Mouse (Mus musculus): ENCODE data around the gene Khdrbs1. TPM values are rescaled to one million over a fixed set of nuclear protein-coding genes. Genes with fewer than 3 reads are reported as not detected.
A peak's percentile ranks its signal among the peaks of the same experiment; 100 is the strongest.
"Not testable (repeated sequence)": the region's sequence is repeated elsewhere in the genome, so short reads cannot be mapped to it uniquely, and the experiment has no call there.

Gene Khdrbs1
- 10 to 100 TPM; 64.3 to 83.7 TPM for total RNA-seq (2021)
- long read RNA-seq, experiment 1, transcript Khdrbs1-201 (9 exons, 3,738 nt) = major isoform, 73 of 99 reads
- long read RNA-seq, experiment 1, transcript Khdrbs1-202 (12 exons, 2,600 nt) = minor isoform, 5 of 99 reads
- long read RNA-seq, experiment 1, partial matches to known transcripts = 9 of 99 reads
- long read RNA-seq, experiment 1, other reads (novel, unspliced or antisense) = 12 of 99 reads
- long read RNA-seq, experiment 2, transcript Khdrbs1-201 (9 exons, 3,738 nt) = major isoform, 45 of 58 reads
- long read RNA-seq, experiment 2, partial matches to known transcripts = 3 of 58 reads
- long read RNA-seq, experiment 2, other reads (novel, unspliced or antisense) = 6 of 58 reads

DNA sequence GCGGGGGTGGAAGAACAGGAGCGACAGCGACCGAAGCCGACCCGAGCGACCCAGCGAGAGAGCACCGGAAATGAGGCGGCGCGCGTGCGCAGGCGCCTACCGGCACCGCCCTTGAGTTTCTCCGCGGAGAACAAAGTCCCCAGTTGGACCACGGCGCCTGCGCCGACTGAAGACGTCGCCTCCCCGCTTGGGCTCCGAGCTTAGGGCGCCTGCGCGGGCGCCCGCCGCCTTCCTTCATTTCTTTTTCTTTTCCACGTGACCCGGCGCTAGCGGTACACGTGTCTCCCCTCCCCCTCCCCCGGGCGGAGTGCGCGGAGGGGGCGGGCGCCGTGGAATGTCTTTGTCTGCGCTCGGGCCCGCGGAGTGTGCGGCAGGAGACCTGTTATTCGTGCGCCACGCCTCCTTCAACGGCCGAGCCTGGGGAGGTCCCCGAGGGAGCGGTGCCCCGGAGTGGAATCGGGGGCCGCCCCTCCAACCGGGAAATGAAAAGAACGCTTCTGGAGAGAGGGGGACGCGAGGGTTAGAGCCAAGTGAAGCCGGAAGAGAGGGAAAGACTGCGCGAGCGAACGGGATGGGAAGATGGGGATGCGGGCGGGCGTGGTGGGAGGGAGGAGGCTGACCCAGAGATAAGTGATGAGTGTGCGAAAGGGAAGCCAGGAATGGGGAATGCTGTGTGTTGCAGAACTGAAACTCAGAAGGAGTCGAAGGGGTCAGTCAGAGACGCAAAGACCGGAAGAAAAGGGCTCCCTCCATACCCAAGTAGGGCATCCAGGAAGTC lies at the start of gene Khdrbs1:
TSS of gene Khdrbs1 (minus strand) at position 72 of the 778 bp plus-strand sequence.
- peak; percentile 98 for DNase-seq

DNA sequence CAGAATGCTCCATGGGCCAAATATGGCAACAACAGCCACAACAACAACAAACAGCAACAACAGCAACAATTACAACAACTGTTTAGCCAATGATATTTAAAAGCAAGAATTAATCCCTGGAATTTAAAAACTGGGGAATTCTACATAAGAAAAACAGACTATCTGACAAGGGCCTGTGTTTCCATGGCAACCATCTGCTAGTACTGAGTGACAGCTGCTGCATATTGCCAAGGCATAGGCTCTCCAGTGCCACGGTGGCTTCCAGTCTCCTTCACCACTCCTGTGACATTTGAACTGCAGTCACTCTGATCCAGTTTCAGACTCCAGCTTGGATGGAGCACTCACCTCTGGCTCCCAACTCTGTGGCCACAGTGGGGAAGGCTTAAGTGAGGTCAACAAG lies 49.3 kb upstream of the Khdrbs1 start:
- DNase-seq = no peak

DNA sequence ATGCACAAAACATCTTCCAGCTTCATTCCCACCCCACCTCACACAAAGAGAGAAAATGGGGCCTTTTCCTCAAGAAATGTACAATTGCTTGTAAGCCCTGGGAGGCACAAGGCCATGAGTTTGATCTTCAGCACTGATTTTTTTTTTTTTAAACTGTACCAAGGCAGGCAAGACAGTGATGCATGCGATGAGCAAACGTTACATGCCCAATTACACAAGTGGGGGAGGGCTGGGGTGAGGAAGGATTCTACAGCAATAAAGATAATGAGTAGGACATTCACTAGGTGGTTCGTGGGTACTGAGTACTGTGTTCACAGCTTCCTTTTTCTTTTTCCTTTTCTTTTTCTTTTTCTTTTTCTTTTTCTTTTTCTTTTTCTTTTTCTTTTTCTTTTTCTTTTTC lies 48.4 kb upstream of the Khdrbs1 start:
- DNase-seq = peak; percentile 47

DNA sequence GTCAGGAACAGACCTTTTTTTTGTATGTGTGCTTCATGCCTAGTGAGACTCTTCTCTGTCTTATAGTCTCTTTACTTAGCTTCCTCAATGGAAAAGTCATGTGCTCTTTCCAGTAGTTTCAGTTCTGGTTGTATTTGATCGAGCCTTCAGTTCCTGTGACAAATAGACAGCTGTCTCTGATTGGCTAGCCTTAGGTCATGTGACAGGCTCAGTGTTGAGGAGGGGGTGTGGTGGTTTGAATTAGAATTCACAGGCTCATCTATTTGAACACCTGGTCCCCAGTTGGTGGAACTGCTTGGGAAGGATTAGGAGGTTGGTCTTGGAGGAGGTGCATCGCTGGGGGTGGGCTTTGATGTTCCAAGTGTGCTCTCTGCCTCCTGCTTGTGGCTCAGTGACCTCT lies 47.5 kb upstream of the Khdrbs1 start:
- DNase-seq = no peak

DNA sequence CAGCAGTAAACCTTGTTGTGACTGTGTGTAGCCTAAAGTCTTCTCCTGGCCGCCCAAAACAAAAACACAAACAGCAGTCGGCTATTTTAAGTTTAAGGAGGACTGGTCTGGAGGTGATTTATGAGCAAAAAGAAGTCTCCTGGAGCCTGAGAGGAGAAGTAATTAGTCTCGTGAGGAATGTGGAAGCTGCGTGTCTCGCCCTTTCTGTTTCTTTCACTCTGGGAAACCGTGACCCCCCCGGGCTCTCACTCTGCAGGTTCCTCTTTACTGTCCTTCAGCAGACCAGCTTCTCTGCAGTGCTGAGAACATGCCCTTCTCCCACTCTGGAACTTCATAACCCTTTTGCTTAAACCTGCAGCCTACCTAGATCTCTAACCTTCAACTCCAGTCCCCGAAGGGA lies 46.6 kb upstream of the Khdrbs1 start:
- no peak for DNase-seq

DNA sequence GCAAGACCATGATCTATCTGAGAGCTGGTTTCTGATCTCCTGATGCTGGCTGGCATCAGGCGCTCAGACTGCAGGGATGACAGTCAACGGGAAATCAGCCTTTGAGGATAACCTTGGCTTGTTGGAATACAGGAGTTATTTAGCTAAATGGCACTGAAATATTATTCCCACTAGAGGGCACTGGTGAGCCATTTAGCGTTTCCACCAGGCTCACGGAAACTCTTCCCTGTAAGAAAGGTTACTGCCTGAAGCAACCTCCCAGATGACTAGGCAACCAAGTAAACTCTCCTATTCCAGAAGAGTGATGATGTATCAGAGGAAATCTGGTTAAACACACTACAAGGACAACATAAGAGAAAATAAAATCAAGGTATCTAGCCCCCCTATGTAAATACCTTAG lies 43.1 kb upstream of the Khdrbs1 start:
- peak; percentile 84 for DNase-seq

DNA sequence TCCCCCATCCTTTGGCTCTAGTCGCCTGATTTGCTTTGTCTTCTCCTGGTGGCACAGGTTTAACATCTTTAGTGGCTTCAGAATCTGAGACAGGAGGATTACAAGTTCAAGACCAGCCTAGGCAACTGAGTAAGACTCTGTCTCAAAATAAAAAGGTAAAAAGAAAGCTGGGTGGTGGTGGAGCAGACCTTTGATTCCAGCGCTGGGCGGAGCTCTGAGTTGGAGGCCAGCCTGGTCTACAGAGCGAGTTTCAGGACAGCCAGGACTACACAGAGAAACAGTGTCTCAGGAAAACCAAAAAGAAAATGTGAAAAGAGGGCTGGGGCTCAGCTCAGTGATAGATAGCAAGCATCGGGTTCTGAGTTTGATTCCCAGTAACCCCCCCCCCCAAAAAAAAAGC lies 41.4 kb upstream of the Khdrbs1 start:
- DNase-seq = no peak

DNA sequence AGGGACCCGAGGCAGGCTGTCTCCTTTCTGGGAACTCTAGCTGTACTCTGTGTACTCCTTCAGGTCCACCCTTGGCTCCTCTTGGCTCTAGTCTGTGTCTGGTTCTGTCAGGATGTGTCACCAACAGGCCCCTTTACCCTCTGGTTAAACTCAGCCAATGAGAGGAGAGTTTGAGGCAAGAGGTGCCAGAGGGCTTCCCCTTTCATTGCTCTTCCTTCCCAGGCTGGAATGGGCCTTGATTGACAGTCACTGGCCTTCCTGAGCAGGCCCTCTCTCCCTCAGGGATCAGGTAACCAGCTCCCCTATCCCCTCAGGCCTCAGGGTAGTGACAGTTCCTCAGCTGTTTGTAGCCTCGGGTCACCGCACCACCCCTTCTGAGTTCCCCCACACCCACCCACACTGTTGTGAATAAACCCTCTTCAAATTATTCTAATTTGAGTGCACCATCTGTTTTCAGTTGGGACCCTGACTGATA lies 40.8 kb upstream of the Khdrbs1 start:
- DNase-seq = no peak

DNA sequence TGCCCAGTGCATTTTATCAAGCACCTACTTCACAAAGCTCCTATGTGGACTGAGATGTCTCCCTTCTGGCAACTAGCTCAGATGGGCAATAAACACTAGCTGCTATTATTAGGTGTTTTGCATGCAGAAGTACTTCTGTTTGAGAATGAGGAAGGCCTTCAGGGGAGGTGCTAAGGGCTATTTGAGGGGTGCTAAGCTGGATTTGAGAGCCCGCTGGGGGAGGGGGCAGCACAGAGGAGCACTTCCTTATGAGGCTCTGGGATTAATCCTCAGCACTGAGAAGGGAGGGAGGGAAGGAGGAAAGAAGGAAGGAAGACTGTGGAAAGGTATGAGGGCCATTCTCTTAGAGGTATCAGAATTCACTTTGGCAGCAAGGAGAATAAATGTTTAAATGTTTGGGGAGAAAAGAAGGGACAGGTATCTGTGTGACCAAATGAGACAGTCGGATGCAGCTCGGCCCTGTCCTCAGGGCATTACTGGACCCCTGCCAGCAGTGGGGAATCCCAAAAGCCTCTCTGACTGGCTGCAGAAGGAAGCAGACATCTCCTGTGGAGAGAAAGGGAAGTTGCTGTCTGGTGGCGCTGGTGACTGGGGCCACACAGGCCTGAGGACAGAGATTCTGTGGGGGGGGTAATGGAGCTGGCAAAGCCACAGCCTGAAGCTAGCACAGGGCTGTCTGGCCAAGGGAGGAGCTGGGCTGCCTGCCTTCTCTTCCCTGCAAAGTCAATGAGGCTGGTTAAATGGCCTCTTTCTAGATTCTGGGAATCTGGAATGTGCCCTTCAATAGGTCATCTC lies 40.0 kb upstream of the Khdrbs1 start:
- peak; percentile 62 for DNase-seq

DNA sequence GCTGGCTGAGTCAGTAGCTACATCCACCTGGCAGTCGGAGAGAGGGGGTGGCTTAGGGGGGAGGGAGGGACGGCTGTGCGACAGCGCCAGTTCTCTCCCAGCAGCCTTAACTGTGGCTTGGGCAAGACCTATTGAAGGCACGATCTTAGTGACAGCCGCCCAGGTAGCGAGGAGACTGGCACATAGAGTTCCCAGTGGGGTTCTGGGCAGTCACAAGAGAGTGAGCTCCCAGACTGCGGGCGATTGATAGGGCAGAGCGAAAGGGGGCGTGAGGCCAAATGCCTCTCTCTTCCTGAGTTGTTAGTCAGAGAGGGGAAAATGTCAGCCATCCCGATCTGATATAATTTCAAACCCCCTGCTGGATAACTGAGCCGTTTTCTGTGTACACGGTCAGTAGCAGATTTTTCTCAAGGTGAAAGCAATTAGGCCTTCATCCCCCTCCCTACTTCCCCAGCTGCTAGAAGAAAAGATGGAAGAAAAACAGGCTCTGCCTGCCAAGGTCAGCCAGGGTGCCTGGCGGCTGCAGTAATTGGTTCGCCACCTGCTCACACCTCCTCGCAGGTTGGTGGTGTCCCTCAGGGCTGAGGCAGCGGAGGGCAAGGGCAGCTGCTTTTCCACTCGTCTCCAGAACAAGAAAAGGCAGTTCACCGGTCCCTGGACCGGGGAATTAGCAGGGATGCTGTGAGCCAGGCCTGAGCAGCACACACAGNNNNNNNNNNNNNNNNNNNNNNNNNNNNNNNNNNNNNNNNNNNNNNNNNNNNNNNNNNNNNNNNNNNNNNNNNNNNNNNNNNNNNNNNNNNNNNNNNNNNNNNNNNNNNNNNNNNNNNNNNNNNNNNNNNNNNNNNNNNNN lies 29.8 kb upstream of the Khdrbs1 start:
- DNase-seq = peak; percentile 16

DNA sequence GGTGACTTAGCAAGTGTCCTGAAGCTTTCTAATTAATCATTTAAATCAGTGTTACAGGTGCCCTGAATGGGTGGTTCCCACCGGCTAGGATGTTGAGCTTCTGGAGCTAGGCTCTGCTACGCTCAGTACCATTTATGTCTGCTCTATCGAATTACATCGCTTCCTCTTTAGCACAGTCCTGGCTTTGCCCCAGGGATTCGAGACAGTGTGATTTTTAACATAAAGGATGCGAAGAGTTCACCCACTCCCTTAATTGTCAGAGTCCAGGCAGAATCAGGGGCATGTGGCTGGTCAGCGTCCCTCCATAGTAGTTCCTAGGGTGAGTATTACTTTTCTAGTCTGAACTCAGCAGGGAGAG lies 29.2 kb upstream of the Khdrbs1 start:
- DNase-seq = no peak

DNA sequence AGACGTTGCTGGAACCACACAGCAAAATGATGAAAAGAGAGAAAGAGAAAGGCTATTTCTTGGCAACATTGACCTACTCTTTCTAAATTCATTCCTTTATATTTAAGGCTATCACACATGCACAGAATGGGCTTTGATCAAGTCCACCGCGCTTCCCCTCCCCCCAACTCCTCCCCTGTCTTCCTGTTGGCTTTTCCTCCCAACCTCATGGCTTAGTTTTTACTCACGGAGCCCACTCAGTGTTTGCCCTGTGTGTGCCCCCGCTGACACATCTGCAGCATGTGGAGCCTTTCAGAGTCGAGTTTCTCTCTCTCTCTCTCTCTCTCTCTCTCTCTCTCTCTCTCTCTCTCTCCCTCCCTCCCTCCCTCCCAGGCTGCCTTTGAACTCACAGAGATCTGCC lies 28.5 kb upstream of the Khdrbs1 start:
- no peak for DNase-seq

DNA sequence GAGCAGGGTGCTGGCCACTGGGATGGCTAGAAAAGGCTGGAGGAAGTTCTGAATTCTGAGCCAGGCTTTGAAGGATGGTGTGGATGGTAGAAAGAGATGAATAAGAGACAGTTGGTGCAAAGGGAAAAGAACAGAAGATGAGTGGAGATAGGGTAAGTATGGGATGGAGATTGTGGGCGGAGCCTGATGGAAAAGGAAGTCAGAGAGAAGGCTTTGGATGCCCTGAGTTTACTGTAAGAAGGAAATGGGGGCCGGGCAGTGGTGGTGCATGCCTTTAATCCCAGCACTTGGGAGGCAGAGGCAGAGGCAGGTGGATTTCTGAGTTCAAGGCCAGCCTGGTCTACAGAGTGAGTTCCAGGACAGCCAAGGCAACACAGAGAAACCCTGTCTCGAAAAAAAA lies 26.6 kb upstream of the Khdrbs1 start:
- DNase-seq = not testable (repeated sequence)

DNA sequence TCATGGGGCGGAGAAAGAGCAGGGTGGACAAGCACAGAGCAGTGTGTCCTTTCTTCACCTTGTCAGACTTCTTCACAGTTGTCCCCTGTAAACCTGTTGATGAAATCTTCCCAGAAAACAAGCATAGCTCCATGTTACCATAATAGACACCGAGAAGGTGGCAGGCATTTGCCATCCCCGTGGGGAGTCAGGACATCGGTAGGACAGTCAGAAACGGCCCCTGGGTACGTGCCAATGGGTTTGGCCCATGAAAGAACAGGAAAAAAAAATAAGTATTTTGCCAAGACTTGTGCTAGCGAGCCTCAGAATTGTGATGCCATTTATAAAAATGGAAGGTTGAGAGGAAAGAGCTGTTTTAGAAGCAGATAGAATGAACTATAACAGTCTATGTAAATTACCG lies 25.7 kb upstream of the Khdrbs1 start:
- no peak for DNase-seq

DNA sequence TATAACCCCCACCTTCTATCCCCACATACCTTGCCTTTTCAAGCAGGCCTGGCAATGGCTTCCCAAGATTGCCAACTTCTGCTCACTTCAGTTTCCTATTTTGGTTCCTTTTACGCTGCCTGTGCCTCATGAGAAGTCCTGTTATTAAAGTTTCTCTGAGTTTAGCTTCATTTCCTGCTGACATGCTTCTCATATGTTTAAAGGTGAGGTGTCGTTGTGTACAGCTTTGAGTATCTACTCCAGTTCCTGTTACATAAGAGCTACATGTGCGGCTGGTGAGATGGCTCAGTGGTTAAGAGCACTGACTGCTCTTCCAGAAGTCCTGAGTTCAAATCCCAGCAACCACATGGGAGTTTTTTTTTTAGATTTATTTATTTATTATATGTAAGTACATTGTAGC lies 23.2 kb upstream of the Khdrbs1 start:
- DNase-seq = no peak

DNA sequence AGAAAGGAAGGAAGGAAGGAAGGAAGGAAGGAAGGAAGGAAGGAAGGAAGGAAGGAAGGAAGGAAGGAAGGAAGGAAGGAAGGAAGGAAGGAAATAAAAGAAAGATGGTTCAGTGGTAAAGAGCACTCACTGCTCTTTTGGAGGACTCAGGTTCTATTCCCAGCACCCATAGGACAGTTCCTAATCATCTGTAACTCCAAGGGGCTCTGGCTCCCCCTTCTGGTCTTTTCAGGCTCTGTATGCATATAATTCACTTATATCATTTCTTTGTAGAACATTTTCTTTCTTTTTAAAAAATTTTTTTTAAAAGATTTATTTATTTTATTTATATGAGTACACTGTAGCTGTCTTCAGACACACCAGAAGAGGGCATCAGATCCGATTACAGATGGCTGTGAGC lies 20.4 kb upstream of the Khdrbs1 start:
- not testable (repeated sequence) for DNase-seq

DNA sequence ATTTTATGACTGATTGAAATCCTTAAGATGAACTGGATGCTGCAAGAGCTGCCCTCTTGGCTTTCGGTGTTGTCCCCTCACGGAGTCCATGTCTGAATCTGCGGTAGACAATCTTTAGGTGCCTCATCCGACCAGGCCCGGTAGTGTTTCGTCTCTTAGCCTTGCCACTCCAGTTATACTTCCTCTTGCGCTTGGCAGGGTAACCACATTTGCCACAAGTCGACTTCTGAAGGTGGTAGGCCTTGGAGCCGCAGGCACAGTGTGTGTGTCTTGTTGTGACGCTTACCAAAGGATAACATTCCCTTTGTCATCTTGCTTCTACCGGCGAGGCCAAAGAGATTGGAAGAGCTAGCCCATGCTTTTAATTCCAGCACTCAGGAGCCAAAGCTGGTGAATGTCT lies 19.5 kb upstream of the Khdrbs1 start:
- no peak for DNase-seq

DNA sequence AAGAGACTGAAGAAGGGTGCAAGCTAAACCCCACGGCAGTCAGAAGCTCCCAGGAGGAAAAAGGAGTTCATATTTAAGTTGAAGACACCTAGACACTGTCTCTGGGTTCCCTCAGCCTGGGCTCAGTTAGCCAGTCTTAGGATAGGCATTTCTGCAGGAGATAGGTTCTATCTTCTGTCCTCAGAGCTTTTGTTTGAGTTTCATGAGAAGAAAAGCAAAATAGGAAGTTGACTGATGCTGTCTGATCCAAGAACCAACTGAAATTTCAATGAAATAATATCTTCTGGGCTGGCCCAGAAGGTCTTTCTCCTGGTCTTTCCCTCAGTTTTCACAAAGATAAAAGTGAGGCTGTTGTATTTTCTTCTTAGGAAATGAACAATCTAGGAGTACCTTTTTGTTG lies 13.4 kb upstream of the Khdrbs1 start:
- no peak for DNase-seq

DNA sequence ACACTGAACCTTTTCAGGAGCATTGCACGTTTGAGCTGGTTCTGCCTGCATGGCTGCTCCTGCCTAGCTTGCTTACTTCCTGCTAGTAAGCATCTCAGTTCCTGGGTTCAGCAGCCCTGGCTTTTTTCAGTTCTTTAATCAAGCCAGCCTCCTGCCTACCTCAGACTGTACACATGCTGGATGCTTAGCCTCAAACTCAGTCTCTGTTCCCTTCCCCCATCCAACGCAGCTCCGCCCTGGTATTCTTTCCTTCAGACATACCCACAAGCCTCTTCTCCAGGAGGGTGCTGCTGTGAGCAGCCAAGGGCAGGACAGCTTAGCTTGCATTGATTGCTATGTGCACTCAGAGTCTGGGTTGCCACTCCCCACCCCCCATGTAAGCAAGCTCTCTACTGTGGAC lies 12.6 kb upstream of the Khdrbs1 start:
- no peak for DNase-seq

DNA sequence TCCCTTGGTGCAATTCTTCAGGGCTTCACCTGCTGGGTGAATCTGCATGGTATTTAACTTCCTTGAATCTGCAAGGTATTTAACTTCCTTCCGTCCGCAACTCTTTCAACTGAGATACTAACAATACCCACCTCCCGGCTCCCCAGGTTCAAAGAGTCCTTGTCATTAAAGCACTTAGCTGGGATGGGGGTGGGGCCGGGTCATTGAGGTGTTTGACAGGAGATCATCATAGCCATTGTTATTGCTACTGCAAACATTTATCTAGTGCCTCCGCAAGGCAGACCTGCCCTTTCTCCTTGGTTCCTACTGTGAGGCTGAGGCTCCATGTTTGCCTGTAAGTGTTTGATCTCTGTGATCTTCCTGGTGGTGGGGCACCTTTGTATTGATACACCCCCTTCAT lies 8.3 kb upstream of the Khdrbs1 start:
- no peak for DNase-seq

DNA sequence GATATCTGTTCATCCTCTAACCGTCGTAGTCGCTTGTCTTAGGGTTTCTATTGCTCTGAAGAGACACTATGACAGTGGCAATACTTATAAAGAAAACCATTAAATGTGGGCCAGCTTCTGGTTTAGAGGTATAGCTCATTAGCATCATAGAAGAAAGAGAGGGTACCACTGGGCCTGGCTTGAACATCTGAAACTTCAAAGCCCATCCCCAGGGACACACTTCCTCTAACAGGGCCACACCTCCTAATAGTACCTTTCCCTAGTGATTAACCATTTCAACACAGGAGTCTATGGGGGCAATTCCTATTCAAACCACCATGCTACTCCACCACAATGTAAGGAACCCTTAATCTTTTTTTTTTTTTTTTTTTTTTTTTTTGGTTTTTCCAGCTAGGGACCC lies 4.5 kb upstream of the Khdrbs1 start:
- no peak for DNase-seq

DNA sequence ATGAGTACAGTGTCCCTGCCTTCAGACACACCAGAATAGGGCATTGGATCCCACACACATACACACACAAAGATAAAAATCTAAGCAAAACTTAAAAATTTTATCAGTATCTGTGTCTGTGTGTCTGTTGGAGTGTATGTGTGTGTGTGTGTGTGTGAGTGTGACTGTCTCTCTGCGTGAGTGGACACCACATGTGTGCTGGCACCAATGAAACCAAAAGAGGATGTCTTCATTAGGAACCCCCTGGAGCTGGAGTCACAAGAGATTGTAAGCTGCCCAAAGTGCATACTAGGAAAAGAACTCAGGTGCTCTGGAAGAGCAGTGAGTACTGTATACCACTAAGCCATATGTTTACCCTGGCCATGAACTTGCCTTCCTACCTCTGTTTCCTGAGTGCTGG lies 4.0 kb upstream of the Khdrbs1 start:
- no peak for DNase-seq

Data from adrenal gland, postnatal 10 days (tissue).